Mouse (Mus musculus) E14TG2a.4 (cell line): ENCODE results near the gene Foxc1.

Source experiments
- CTCF ChIP-seq: conservative IDR thresholded peaks from 2 replicates; pipeline ENCODE4 v1.5.1; 2014; ENCODE audit warnings: low read length
- NANOG ChIP-seq: IDR thresholded peaks from 2 replicates; pipeline ENCODE4 v1.6.1; 2014; ENCODE audit warnings: borderline replicate concordance, low read length, mixed read lengths

GRCm38 (mm10) chr13:31775762-31776161, 30.7 kb upstream of the Foxc1 start:
- TF ChIP-seq CTCF (no peak), NANOG (no peak)
